Mouse (Mus musculus) lung, adult 2 months (tissue): ENCODE results near the gene Triap1. TPM values are rescaled to one million over a fixed set of nuclear protein-coding genes. Genes with fewer than 3 reads are reported as not detected.
"Not testable (repeated sequence)": the region's sequence is repeated elsewhere in the genome, so short reads cannot be mapped to it uniquely, and the experiment has no call there.

Experiments used
- DNase-seq: peaks from one replicate; pipeline ENCODE4 v3.0.0; 2022
- H3K4me1 ChIP-seq: fragments of 200-500 bp; 2 replicates; pipeline ENCODE4 v1.6.1; 2011; ENCODE audit warnings: low read length; ENCODE audit not compliant: control insufficient read depth, insufficient read depth
- H3K4me3 ChIP-seq: fragments of 200-500 bp; replicated peaks from 2 replicates; pipeline ENCODE3; 2011; ENCODE audit warnings: low read depth, mild to moderate bottlenecking, control low read depth, low read length; ENCODE audit errors: extremely low read depth
- CTCF ChIP-seq: fragments of 200-500 bp; IDR thresholded peaks from 2 replicates; pipeline ENCODE4 v1.5.1; 2011; ENCODE audit warnings: mild to moderate bottlenecking, low read length, control low read depth; ENCODE audit not compliant: insufficient read depth
- POLR2A ChIP-seq: fragments of 200-500 bp; IDR thresholded peaks from 2 replicates; pipeline ENCODE4 v1.6.1; 2011; ENCODE audit warnings: low read depth, mild to moderate bottlenecking, control low read depth, low read length, borderline replicate concordance; ENCODE audit errors: extremely low read depth
- WGBS: fragments of 180-500 bp; shearing (Covaris S2); methylation state at CpG from one replicate; pipeline ENCODE4 v1.1.7; 2018; 5-methylcytosine and 5-hydroxymethylcytosine counted together
- polyA plus RNA-seq: library from polyadenylated mRNA; depleted of rRNA; stranded (reverse); fragments of >200 nt; gene quantifications from 2 replicates; pipeline ENCODE4 v1.2.3, GENCODE M21; 2012; rRNA removed

Triap1 gene
- polyA plus RNA-seq, result 9.2 and 10.8 TPM in 2 replicates

DNA sequence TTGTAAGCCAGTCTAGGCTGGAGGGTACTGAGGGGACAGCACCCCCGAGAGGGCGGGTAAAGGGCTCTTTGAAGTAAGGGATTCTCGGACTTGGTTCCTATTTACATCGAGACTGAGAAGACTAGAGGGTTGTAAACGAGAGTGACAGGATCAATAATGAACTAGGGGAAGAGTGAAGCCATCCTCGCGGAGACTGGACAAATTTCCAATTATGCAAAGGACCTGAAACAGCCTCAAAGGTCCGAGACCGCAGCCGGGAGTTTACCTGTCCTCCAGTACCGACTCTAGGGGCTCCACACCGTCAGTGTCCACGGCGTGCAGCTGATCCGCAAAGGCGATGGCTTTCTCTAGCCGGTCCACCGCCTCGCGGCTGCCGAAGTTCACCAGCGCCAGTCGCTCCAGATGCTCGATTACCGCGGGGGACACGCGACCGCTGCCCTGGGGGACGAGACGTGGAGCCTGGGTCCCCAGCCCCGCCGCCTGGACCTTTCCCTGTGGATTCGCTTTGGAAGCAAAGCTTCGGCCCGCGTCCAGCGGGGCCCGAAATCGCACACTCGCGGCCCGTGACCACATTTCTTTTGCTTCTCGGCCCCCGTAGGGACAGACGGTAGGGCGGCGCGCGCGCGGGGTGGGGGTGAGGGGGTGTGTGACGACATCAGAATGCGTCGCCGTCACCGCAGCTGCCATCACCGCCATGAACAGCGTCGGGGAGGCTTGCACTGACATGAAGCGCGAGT lies at the start of gene Triap1, which contains the start of gene Gatc:
TSS of gene Triap1 (plus strand) at position 649 of the 737 bp plus-strand sequence.
TSS of gene Gatc (minus strand) at position 602 of the 737 bp plus-strand sequence.
- DNase-seq, result peak; percentile 88
- peaks cover 4% of the 10 kb centered on the region for H3K4me1 ChIP-seq
- TF ChIP-seq CTCF, result no peak
- peak; percentile 89; the same call in 1 of the 2 replicates for TF ChIP-seq POLR2A
- peak within 1 kb of the TSS; percentile 89 for H3K4me3 ChIP-seq
- WGBS, result under 1% methylated on average over 62 of the region's 62 CpGs

- H3K4me1 ChIP-seq, result peaks cover 10% of the 10 kb centered on the region
- WGBS, result 94% methylated on average over 8 of the region's 8 CpGs
- no peak overlapping the region for H3K4me3 ChIP-seq
- no peak for DNase-seq
- no peak for TF ChIP-seq CTCF
- TF ChIP-seq POLR2A, result no peak
These were observed 46.9 kb upstream of the Triap1 start for GRCm38 (mm10) chr5:115294173-115294572.

DNA sequence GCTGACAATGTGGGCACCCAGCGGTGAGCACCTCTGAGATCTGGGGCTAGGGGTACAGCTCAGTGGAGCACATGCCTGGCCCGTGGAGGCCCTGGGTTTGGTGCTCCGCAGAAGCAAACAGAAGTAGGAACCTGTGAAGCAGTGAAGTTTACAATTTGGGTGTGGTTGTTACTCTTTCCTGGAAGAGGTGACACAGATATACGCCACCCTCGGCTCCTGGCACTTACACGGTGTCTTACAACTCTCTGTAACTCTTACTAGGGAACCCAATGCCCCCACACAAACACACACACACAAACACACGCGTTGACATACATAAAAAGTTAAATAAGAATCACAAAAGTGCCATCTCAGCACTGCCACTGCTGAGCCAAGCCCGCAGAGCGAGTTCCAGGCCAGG lies 44.7 kb upstream of the Triap1 start:
- no peak for TF ChIP-seq CTCF
- DNase-seq, result no peak
- 50% methylated on average over 10 of the region's 10 CpGs for WGBS

DNA sequence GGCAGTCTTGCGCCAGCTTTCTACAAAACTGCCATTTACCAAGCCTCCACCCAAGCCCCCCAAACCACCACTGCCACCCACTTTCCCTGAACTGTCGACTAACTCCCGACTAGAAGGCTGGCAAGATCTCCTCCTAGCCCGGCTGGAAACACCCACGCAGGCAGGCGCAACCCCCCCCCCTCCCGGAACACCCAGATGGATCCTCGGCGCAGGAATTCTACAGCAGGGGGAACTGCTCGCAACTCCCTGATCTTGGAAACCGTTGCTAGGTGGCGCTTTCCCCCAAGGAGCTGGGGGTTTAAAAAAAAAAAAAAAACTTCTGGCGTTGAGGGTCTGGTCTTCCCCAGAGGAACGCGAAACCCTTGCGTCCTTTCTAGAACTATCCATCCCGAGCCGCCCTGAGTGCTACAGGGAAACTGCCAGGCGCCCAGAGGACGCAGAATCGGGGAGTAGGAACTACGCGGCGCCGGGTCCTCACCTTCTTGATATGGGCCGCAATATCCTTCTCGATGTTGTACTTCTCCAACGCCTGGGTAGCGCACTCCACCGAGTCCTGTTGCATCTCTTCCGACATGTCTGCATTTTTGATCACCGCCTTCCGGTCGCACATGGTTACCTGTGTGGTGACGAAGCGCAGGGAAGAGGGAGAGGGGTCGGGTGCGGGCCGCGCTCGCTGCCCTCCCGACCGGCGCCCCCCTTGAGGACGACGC lies 40.8 kb upstream of the Triap1 start:
- under 1% methylated on average over 46 of the region's 46 CpGs for WGBS
- H3K4me3 ChIP-seq, result peak overlapping the region; percentile 95
- TF ChIP-seq CTCF (no peak), POLR2A (no peak)
- peak; percentile 72 for DNase-seq
- peaks cover 13% of the 10 kb centered on the region for H3K4me1 ChIP-seq

More for the DNA sequence above, 44.7 kb upstream of the Triap1 start:
- Histone ChIP-seq H3K4me1 (peaks cover 13% of the 10 kb centered on the region), H3K4me3 (no peak overlapping the region)

DNA sequence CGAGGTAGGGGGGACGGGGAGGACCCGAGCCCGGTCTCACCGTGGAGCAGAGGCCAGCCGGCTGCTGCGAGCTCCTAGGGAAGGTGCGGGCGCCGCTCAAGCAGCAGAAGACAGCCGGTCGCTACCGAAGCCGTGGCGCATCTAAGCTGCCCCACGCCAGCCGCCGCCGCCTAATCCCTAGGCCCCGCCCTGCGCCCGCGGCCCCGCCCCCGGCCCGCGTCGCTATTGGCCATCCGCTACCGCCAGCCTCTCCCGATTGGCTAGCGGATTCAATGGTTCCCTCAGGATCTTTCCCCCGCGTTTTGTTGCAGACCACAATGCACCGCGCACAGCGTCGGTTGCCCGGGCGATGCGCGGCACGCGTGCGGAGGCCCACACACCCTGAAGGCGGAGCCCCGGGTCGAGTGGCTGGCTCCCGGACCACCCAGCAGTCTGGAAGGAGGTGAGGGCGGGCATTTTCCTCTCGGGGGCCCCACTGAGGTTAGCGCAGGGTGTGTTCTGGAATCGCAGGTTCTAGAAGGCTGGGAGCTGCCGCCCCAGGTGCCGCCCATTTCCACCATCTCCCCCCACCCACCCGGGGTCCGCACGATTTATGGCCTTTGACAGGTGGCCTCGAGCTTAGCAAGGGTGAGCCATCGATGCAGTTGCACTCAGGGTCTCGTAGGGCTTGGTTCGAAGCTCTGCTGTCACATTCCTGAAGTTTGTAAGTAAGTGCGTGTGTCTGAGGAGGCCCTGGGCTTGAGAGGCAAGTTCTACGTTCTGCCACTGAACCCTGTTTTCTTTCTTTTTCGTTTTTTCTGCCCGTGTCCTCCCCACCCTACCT lies 40.0 kb upstream of the Triap1 start, which contains the start of gene Dynll1:
TSS of gene Dynll1 (minus strand) at position 208 of the 823 bp plus-strand sequence.
- DNase-seq, result peak; percentile 100
- H3K4me1 ChIP-seq, result peaks cover 13% of the 10 kb centered on the region
- WGBS, result under 1% methylated on average over 66 of the region's 66 CpGs
- TF ChIP-seq CTCF, result no peak
- TF ChIP-seq POLR2A, result peak; percentile 92
- H3K4me3 ChIP-seq, result peak within 1 kb of the TSS; percentile 95

DNA sequence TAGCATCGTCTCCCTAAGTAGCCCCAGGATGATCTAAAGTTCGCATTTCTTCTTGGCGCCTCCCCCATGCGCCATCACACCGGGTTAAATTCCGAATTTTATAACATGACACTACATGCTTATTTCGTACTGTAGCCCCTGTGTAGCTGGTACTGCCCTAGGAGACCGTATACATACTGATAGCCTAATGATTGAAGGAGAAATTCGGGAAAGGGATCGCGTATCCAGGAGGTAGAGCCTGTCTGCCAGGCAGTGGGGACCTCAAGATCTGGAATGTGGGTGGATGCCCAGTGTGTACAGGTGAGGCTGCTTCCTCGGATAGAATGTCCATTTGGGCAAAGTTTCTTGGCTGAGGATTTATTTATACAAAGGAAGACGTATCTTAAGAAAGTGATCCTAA lies 39.4 kb upstream of the Triap1 start:
- Histone ChIP-seq H3K4me3 (peak overlapping the region; percentile 81), H3K4me1 (peaks cover 13% of the 10 kb centered on the region)
- DNase-seq, result peak; percentile 23
- TF ChIP-seq POLR2A, result no peak
- TF ChIP-seq CTCF, result no peak
- 20% methylated on average over 13 of the region's 13 CpGs for WGBS

DNA sequence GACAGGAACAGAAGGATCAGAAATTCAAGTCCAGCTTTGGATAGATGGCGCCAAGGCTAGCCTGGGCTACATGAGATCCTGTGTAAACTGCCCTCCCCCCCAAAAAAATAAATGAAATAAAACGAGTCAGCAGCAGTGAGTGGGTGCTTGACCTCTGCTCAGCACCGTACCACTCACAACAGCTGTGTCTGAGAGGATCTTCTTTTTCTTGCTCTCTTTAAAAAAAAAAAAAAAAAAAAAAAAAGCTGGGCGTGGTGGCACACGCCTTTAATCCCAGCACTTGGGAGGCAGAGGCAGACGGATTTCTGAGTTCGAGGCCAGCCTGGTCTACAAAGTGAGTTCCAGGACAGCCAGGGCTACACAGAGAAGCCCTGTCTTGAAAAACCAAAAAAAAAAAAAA lies 38.8 kb upstream of the Triap1 start:
- peaks cover 13% of the 10 kb centered on the region for H3K4me1 ChIP-seq
- not testable (repeated sequence) for DNase-seq, H3K4me3 ChIP-seq
- WGBS, result 79% methylated on average over 6 of the region's 7 CpGs

DNA sequence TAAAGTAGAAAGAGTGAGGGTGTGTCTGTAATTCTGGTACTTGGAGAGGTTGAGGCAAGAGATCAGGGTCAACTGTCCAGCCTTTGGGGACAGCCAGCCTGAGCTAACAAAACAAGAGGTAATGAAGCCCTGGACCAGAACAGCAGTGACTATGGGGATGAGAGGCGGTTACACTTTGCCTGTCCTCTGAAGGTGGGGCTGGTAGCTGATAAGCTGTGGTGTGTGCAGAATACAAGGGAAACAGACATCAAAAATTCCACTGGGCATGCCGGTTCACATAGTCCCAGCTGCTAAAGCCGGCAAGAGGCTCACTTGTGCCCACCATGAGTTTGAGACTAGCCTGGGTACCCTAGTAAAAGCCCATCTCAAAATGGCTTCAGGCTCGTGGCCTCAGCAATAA lies 28.7 kb upstream of the Triap1 start:
- Histone ChIP-seq H3K4me3 (no peak overlapping the region), H3K4me1 (no peaks in the 10 kb centered on the region)
- 77% methylated on average over 4 of the region's 4 CpGs for WGBS
- no peak for DNase-seq
- TF ChIP-seq POLR2A (no peak), CTCF (no peak)
